Mouse (Mus musculus): Measurements from ENCODE around the gene Tmem120b. TPM values are rescaled to one million over a fixed set of nuclear protein-coding genes. Genes with fewer than 3 reads are reported as not detected.

Gene Tmem120b
- polyA plus RNA-seq (2012; rRNA removed): 21.0 and 21.8 TPM in 2 replicates
- 13.8 and 14.8 TPM in 2 replicates for polyA plus RNA-seq (2014; fragmentation: Nextera tagmentation; extraction: Ambion mirVana)

GRCm38 (mm10) chr5:123068115-123068514 lies at the start of gene Tmem120b:
Gene Tmem120b (plus strand): TSS chr5:123068415.
- no peaks in the 10 kb centered on the region for H3K36me3 ChIP-seq (ENCODE audit: control insufficient read depth, insufficient read depth, low read length)
- H3K4me3 ChIP-seq (replicated peaks; ENCODE audit: low read length): no peak within 1 kb of the TSS
- H3K9ac ChIP-seq (ENCODE audit: low read depth, low read length, severe bottlenecking): no peak within 1 kb of the TSS
- no peak for TF ChIP-seq POLR2A (IDR thresholded peaks at IDR 0.05; ENCODE audit: borderline replicate concordance, extremely low read depth, insufficient read depth, insufficient read length)
- no peaks in the 10 kb centered on the region for H3K4me1 ChIP-seq (ENCODE audit: control insufficient read depth, insufficient read depth, low read length)
- H3K9me3 ChIP-seq (ENCODE audit: control insufficient read depth, low read length): no peaks in the 10 kb centered on the region
- DNase-seq (ENCODE audit: low spot score) (no peak), ATAC-seq (ENCODE audit: low FRiP score, low read depth) (no peak)
- 87% methylated on average over 12 of the region's 12 CpGs for WGBS
- H3K4me2 ChIP-seq (replicated peaks; ENCODE audit: low read depth, low read length, severe bottlenecking): no peak within 1 kb of the TSS
- H3K27me3 ChIP-seq (ENCODE audit: control insufficient read depth, insufficient read depth, low read length): no peaks in the 10 kb centered on the region
- no peak within 1 kb of the TSS for H3K27ac ChIP-seq (replicated peaks; ENCODE audit: low read depth, low read length)

GRCm38 (mm10) chr5:123019336-123020016 lies 48.7 kb upstream of the Tmem120b start:
- H3K27ac ChIP-seq (replicated peaks; ENCODE audit: low read depth, low read length): peak overlapping the region; percentile 67
- H3K4me2 ChIP-seq (replicated peaks; ENCODE audit: low read depth, low read length, severe bottlenecking): peak overlapping the region; percentile 1; the same call in 1 of the 2 replicates
- no peak for ATAC-seq (ENCODE audit: low FRiP score, low read depth)
- H3K36me3 ChIP-seq (ENCODE audit: control insufficient read depth, insufficient read depth, low read length): no peaks in the 10 kb centered on the region
- H3K9me3 ChIP-seq (ENCODE audit: control insufficient read depth, low read length): no peaks in the 10 kb centered on the region
- peaks cover 32% of the 10 kb centered on the region for H3K4me1 ChIP-seq (ENCODE audit: control insufficient read depth, insufficient read depth, low read length)
- DNase-seq (ENCODE audit: low spot score): no peak
- no peaks in the 10 kb centered on the region for H3K27me3 ChIP-seq (ENCODE audit: control insufficient read depth, insufficient read depth, low read length)
- TF ChIP-seq POLR2A (IDR thresholded peaks at IDR 0.05; ENCODE audit: borderline replicate concordance, extremely low read depth, insufficient read depth, insufficient read length): no peak
- no peak overlapping the region for H3K4me3 ChIP-seq (replicated peaks; ENCODE audit: low read length)
- H3K9ac ChIP-seq (ENCODE audit: low read depth, low read length, severe bottlenecking): peak overlapping the region; percentile 28; the same call in 1 of the 2 replicates
- WGBS: 42% methylated on average over 10 of the region's 10 CpGs

GRCm38 (mm10) chr5:123020426-123020825 lies 47.8 kb upstream of the Tmem120b start:
- WGBS: 95% methylated on average over 5 of the region's 5 CpGs
- H3K27me3 ChIP-seq (ENCODE audit: control insufficient read depth, insufficient read depth, low read length): no peaks in the 10 kb centered on the region
- no peak overlapping the region for H3K4me2 ChIP-seq (replicated peaks; ENCODE audit: low read depth, low read length, severe bottlenecking)
- H3K4me1 ChIP-seq (ENCODE audit: control insufficient read depth, insufficient read depth, low read length): peaks cover 34% of the 10 kb centered on the region
- ATAC-seq (ENCODE audit: low FRiP score, low read depth) (no peak), DNase-seq (ENCODE audit: low spot score) (no peak)
- no peak for TF ChIP-seq POLR2A (IDR thresholded peaks at IDR 0.05; ENCODE audit: borderline replicate concordance, extremely low read depth, insufficient read depth, insufficient read length)
- no peak overlapping the region for H3K27ac ChIP-seq (replicated peaks; ENCODE audit: low read depth, low read length)
- H3K36me3 ChIP-seq (ENCODE audit: control insufficient read depth, insufficient read depth, low read length): no peaks in the 10 kb centered on the region
- H3K4me3 ChIP-seq (replicated peaks; ENCODE audit: low read length): no peak overlapping the region
- no peaks in the 10 kb centered on the region for H3K9me3 ChIP-seq (ENCODE audit: control insufficient read depth, low read length)
- no peak overlapping the region for H3K9ac ChIP-seq (ENCODE audit: low read depth, low read length, severe bottlenecking)

- Histone ChIP-seq H3K4me2 (replicated peaks; ENCODE audit: low read depth, low read length, severe bottlenecking) (no peak overlapping the region), H3K4me1 (ENCODE audit: control insufficient read depth, insufficient read depth, low read length) (peaks cover 29% of the 10 kb centered on the region), H3K27me3 (ENCODE audit: control insufficient read depth, insufficient read depth, low read length) (no peaks in the 10 kb centered on the region), H3K27ac (replicated peaks; ENCODE audit: low read depth, low read length) (no peak overlapping the region), H3K9me3 (ENCODE audit: control insufficient read depth, low read length) (no peaks in the 10 kb centered on the region), H3K36me3 (ENCODE audit: control insufficient read depth, insufficient read depth, low read length) (no peaks in the 10 kb centered on the region), H3K9ac (ENCODE audit: low read depth, low read length, severe bottlenecking) (no peak overlapping the region), H3K4me3 (replicated peaks; ENCODE audit: low read length) (no peak overlapping the region)
- TF ChIP-seq POLR2A (IDR thresholded peaks at IDR 0.05; ENCODE audit: borderline replicate concordance, extremely low read depth, insufficient read depth, insufficient read length): no peak
- ATAC-seq (ENCODE audit: low FRiP score, low read depth) (no peak), DNase-seq (ENCODE audit: low spot score) (no peak)
- WGBS: 89% methylated on average over 7 of the region's 7 CpGs
Measured at GRCm38 (mm10) chr5:123021438-123021837, 46.8 kb upstream of the Tmem120b start.

GRCm38 (mm10) chr5:123023049-123023448 lies 45.2 kb upstream of the Tmem120b start:
- Histone ChIP-seq H3K36me3 (ENCODE audit: control insufficient read depth, insufficient read depth, low read length) (no peaks in the 10 kb centered on the region), H3K4me1 (ENCODE audit: control insufficient read depth, insufficient read depth, low read length) (peaks cover 39% of the 10 kb centered on the region), H3K9ac (ENCODE audit: low read depth, low read length, severe bottlenecking) (no peak overlapping the region), H3K4me2 (replicated peaks; ENCODE audit: low read depth, low read length, severe bottlenecking) (no peak overlapping the region), H3K4me3 (replicated peaks; ENCODE audit: low read length) (no peak overlapping the region), H3K27me3 (ENCODE audit: control insufficient read depth, insufficient read depth, low read length) (no peaks in the 10 kb centered on the region), H3K27ac (replicated peaks; ENCODE audit: low read depth, low read length) (no peak overlapping the region), H3K9me3 (ENCODE audit: control insufficient read depth, low read length) (no peaks in the 10 kb centered on the region)
- no peak for DNase-seq (ENCODE audit: low spot score)
- ATAC-seq (ENCODE audit: low FRiP score, low read depth): no peak
- TF ChIP-seq POLR2A (IDR thresholded peaks at IDR 0.05; ENCODE audit: borderline replicate concordance, extremely low read depth, insufficient read depth, insufficient read length): no peak
- WGBS: 52% methylated on average over 6 of the region's 6 CpGs

All from limb, embryonic 14.5 days (tissue).